Mouse (Mus musculus) intestine, embryonic 14.5 days (tissue): ENCODE results near the gene Rps26. TPM values are rescaled to one million over a fixed set of nuclear protein-coding genes. Genes with fewer than 3 reads are reported as not detected.

Experiments
- ATAC-seq: fragments of 200-750 bp; cut with Nextera tagmentation; replicated peaks from 2 replicates; pipeline ENCODE4 v1.8.0; 2017; ENCODE audit warnings: low read depth, moderate number of reproducible peaks, moderate TSS enrichment, moderate library complexity; ENCODE audit not compliant: low FRiP score, low TSS enrichment
- DNase-seq: peaks from one replicate; pipeline ENCODE4 v3.0.0-alpha.2; 2018; ENCODE audit warnings: low spot score
- H3K27ac ChIP-seq: fragments of 300-500 bp; sonication (generic); 2 replicates; pipeline ENCODE4 v1.5.1; 2014; ENCODE audit warnings: low read depth, mild to moderate bottlenecking, control low read depth
- H3K27me3 ChIP-seq: fragments of 300-500 bp; sonication (generic); replicated peaks from 2 replicates; pipeline ENCODE4 v1.6.1; 2014; ENCODE audit warnings: low read length, control low read depth; ENCODE audit not compliant: control insufficient read depth, insufficient read depth
- H3K36me3 ChIP-seq: fragments of 300-500 bp; sonication (generic); 2 replicates; pipeline ENCODE4 v1.6.1; 2014; ENCODE audit warnings: low read length, control low read depth; ENCODE audit not compliant: control insufficient read depth, insufficient read depth
- H3K4me1 ChIP-seq: fragments of 300-500 bp; sonication (generic); replicated peaks from 2 replicates; pipeline ENCODE4 v1.6.1; 2014; ENCODE audit warnings: low read length, control low read depth, mixed read lengths; ENCODE audit not compliant: control insufficient read depth, insufficient read depth
- H3K4me2 ChIP-seq: fragments of 300-500 bp; sonication (generic); 2 replicates; pipeline ENCODE4 v1.6.1; 2014; ENCODE audit warnings: low read length
- H3K4me3 ChIP-seq: fragments of 300-500 bp; sonication (generic); 2 replicates; pipeline ENCODE4 v1.5.1; 2014; ENCODE audit warnings: low read depth, low read length, control low read depth, mixed read lengths
- H3K9ac ChIP-seq: fragments of 300-500 bp; sonication (generic); 2 replicates; pipeline ENCODE4 v1.6.1; 2014; ENCODE audit warnings: mild to moderate bottlenecking, low read length
- H3K9me3 ChIP-seq: fragments of 300-500 bp; sonication (generic); 2 replicates; pipeline ENCODE4 v1.6.1; 2016; ENCODE audit warnings: low read length, control low read depth; ENCODE audit not compliant: control insufficient read depth
- WGBS: fragments of 180-500 bp; shearing (Covaris S2); extraction: QIAGEN DNeasy Blood & Tissue Kit; methylation state at CpG from one replicate; pipeline ENCODE4 v1.1.7; 2014; 5-methylcytosine and 5-hydroxymethylcytosine counted together
- polyA plus RNA-seq: library from polyadenylated mRNA; unstranded; fragments of >200 nt; fragmentation: Nextera tagmentation; extraction: Ambion mirVana; gene quantifications from 2 replicates; pipeline ENCODE4 v1.2.1, GENCODE M21; 2014

Rps26 gene
- polyA plus RNA-seq, 1 experiment from 2014 or later = 1,163 TPM

- no peaks in the 10 kb centered on the region for H3K9me3 ChIP-seq
- DNase-seq (no peak), ATAC-seq (no peak)
- no peak overlapping the region for H3K4me3 ChIP-seq
- H3K9ac ChIP-seq = no peak overlapping the region
- no peaks in the 10 kb centered on the region for H3K27me3 ChIP-seq
- H3K27ac ChIP-seq = no peak overlapping the region
- H3K4me1 ChIP-seq = no peaks in the 10 kb centered on the region
- WGBS = 68% methylated on average over 3 of the region's 3 CpGs
- no peaks in the 10 kb centered on the region for H3K36me3 ChIP-seq
- no peak overlapping the region for H3K4me2 ChIP-seq
Observed at GRCm38 (mm10) chr10:128664808-128665207, 38.3 kb upstream of the Rps26 start.

- Histone ChIP-seq H3K4me2 (no peak overlapping the region), H3K4me3 (no peak overlapping the region), H3K27ac (no peak overlapping the region), H3K9ac (no peak overlapping the region), H3K27me3 (no peaks in the 10 kb centered on the region), H3K9me3 (no peaks in the 10 kb centered on the region), H3K36me3 (no peaks in the 10 kb centered on the region), H3K4me1 (no peaks in the 10 kb centered on the region)
- ATAC-seq (no peak), DNase-seq (no peak)
- WGBS = 59% methylated on average over 5 of the region's 5 CpGs
Observed at GRCm38 (mm10) chr10:128663441-128664220, 37.1 kb upstream of the Rps26 start.

- no peaks in the 10 kb centered on the region for H3K9me3 ChIP-seq
- no peak for DNase-seq
- ATAC-seq = no peak
Observed at GRCm38 (mm10) chr10:128662465-128662864, 35.9 kb upstream of the Rps26 start.

GRCm38 (mm10) chr10:128659490-128659889 is 32.9 kb upstream of the Rps26 start:
- no peaks in the 10 kb centered on the region for H3K27me3 ChIP-seq
- H3K4me2 ChIP-seq = no peak overlapping the region
- H3K9me3 ChIP-seq = no peaks in the 10 kb centered on the region
- H3K36me3 ChIP-seq = no peaks in the 10 kb centered on the region
- no peak overlapping the region for H3K4me3 ChIP-seq
- DNase-seq (no peak), ATAC-seq (no peak)
- H3K27ac ChIP-seq = no peak overlapping the region
- 36% methylated on average over 9 of the region's 9 CpGs for WGBS
- H3K4me1 ChIP-seq = no peaks in the 10 kb centered on the region
- H3K9ac ChIP-seq = no peak overlapping the region

More at GRCm38 (mm10) chr10:128662465-128662864, 35.9 kb upstream of the Rps26 start:
- no peaks in the 10 kb centered on the region for H3K4me1 ChIP-seq
- H3K9ac ChIP-seq = no peak overlapping the region
- H3K27ac ChIP-seq = no peak overlapping the region
- no peaks in the 10 kb centered on the region for H3K36me3 ChIP-seq
- no peak overlapping the region for H3K4me3 ChIP-seq
- H3K4me2 ChIP-seq = no peak overlapping the region
- H3K27me3 ChIP-seq = no peaks in the 10 kb centered on the region

GRCm38 (mm10) chr10:128657844-128658243 is 31.3 kb upstream of the Rps26 start:
- H3K4me2 ChIP-seq = no peak overlapping the region
- no peak for ATAC-seq
- H3K27ac ChIP-seq = no peak overlapping the region
- DNase-seq = no peak
- no peaks in the 10 kb centered on the region for H3K36me3 ChIP-seq
- no peaks in the 10 kb centered on the region for H3K9me3 ChIP-seq
- H3K9ac ChIP-seq = no peak overlapping the region
- no peaks in the 10 kb centered on the region for H3K27me3 ChIP-seq
- no peaks in the 10 kb centered on the region for H3K4me1 ChIP-seq
- no peak overlapping the region for H3K4me3 ChIP-seq
- WGBS = 52% methylated on average over 9 of the region's 9 CpGs

GRCm38 (mm10) chr10:128656731-128657130 is 30.2 kb upstream of the Rps26 start:
- ATAC-seq = no peak
- H3K4me3 ChIP-seq = no peak overlapping the region
- no peak overlapping the region for H3K4me2 ChIP-seq
- no peaks in the 10 kb centered on the region for H3K4me1 ChIP-seq
- H3K36me3 ChIP-seq = no peaks in the 10 kb centered on the region
- 74% methylated on average over 1 of the region's 1 CpGs for WGBS
- no peak for DNase-seq
- no peaks in the 10 kb centered on the region for H3K27me3 ChIP-seq
- no peak overlapping the region for H3K27ac ChIP-seq
- no peak overlapping the region for H3K9ac ChIP-seq
- H3K9me3 ChIP-seq = no peaks in the 10 kb centered on the region

GRCm38 (mm10) chr10:128655254-128655653 is 28.7 kb upstream of the Rps26 start:
- Histone ChIP-seq H3K4me1 (no peaks in the 10 kb centered on the region), H3K4me3 (no peak overlapping the region), H3K27ac (no peak overlapping the region), H3K4me2 (no peak overlapping the region), H3K9ac (no peak overlapping the region), H3K9me3 (no peaks in the 10 kb centered on the region), H3K36me3 (no peaks in the 10 kb centered on the region), H3K27me3 (no peaks in the 10 kb centered on the region)
- WGBS = 59% methylated on average over 3 of the region's 3 CpGs
- ATAC-seq (no peak), DNase-seq (no peak)

GRCm38 (mm10) chr10:128653866-128654265 is 27.3 kb upstream of the Rps26 start:
- no peaks in the 10 kb centered on the region for H3K36me3 ChIP-seq
- no peaks in the 10 kb centered on the region for H3K4me1 ChIP-seq
- H3K4me2 ChIP-seq = no peak overlapping the region
- WGBS = 76% methylated on average over 4 of the region's 4 CpGs
- no peaks in the 10 kb centered on the region for H3K9me3 ChIP-seq
- no peak overlapping the region for H3K4me3 ChIP-seq
- no peak for DNase-seq
- no peak for ATAC-seq
- no peak overlapping the region for H3K27ac ChIP-seq
- H3K9ac ChIP-seq = no peak overlapping the region
- H3K27me3 ChIP-seq = no peaks in the 10 kb centered on the region
